Mouse (Mus musculus) left cerebral cortex, adult 2 months (tissue): ENCODE data around the gene Npnt. TPM values are rescaled to one million over a fixed set of nuclear protein-coding genes. Genes with fewer than 3 reads are reported as not detected.

Experiments used
- DNase-seq, 2 experiments: peaks; one replicate each; pipeline ENCODE4 v3.0.0; 2021 to 2022; ENCODE audit warnings: low spot score in 2 of 2, mixed read lengths in 1 of 2; ENCODE audit errors: extremely low spot score in 1 of 2
- H3K27ac ChIP-seq: fragments of 200-600 bp; 2 replicates; pipeline ENCODE4 v1.8.1; 2022
- H3K4me3 ChIP-seq: fragments of 200-600 bp; 2 replicates; pipeline ENCODE4 v1.8.1; 2022
- CTCF ChIP-seq: fragments of 200-600 bp; IDR thresholded peaks from 2 replicates; pipeline ENCODE4 v1.8.1; 2022; ENCODE audit warnings: antibody characterized with exemption, mild to moderate bottlenecking, moderate library complexity
- intact Hi-C: fragments of 180-260 bp; cut with DNase I; formaldehyde crosslinking; loops from one replicate; pipeline ENCODE4 v1.15.1; 2025
- total RNA-seq, 2 experiments: library from RNA; stranded (reverse); gene quantifications; 2 replicates each; pipeline ENCODE4 v1.2.3; 2021

The Npnt gene
- total RNA-seq, 2 experiments from 2014 or later = 14.5 to 18.4 TPM

- Histone ChIP-seq H3K4me3 (no peak overlapping the region), H3K27ac (peak overlapping the region; percentile 10; the same call in 1 of the 2 replicates)
- no peak for TF ChIP-seq CTCF
- intact Hi-C loops = loop anchor here (2.0 kb wide), 1 partner anchor 43 kb away; no protein-coding TSS in a partner anchor
- no peak for DNase-seq
These were observed 44.7 kb downstream of the Npnt start for GRCm38 (mm10) chr3:132905224-132905930.

- DNase-seq = no peak
- no peak overlapping the region for H3K27ac ChIP-seq
- TF ChIP-seq CTCF = no peak
- intact Hi-C loops = no loop called here
- no peak overlapping the region for H3K4me3 ChIP-seq
These were observed 46.7 kb downstream of the Npnt start for GRCm38 (mm10) chr3:132903386-132903785.

DNA sequence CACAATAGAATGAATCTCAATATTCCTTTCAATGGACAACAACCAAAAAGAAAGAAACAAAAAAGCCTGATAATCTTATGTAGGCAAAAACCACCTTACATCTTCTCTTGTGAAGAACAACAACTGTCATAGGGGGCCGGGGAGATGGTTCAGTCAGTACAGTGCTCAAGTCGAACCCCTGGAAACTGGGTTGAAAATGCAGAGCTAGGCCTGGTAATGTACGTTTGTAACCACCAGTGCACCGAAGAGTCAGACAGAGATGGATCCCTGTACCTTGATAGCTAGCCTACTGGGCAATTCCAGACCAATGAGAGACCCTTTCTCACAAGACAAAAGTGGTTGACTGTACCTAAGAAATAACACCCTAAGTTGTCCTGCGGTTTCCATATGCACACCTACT is 47.2 kb downstream of the Npnt start:
- TF ChIP-seq CTCF = no peak
- intact Hi-C loops = no loop called here
- Histone ChIP-seq H3K4me3 (no peak overlapping the region), H3K27ac (no peak overlapping the region)
- no peak for DNase-seq

DNA sequence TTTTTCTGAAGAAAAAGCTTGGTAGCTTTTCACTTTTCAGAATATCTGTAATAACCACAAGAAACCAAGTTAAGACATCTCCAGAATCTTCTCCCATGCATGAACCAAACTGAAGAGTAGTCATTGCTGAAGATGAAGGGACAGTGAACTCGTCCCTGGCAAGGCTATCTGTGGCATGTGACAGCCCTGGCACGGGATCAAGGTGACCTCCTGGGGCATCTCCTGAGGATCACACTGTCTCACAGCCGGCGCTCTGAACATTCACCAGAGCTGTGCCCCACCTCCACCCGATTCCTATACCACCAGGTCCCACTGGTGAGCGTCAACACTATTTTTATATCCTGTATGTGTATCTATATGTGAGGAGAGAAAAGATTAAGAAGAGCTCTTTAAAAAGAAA is 47.9 kb downstream of the Npnt start:
- DNase-seq = no peak
- Histone ChIP-seq H3K4me3 (no peak overlapping the region), H3K27ac (peak overlapping the region; percentile 1)
- intact Hi-C loops = no loop called here
- no peak for TF ChIP-seq CTCF

- no peak for DNase-seq
- Histone ChIP-seq H3K27ac (no peak overlapping the region), H3K4me3 (no peak overlapping the region)
- no peak for TF ChIP-seq CTCF
- intact Hi-C loops = no loop called here
These were observed 52.2 kb downstream of the Npnt start for GRCm38 (mm10) chr3:132897891-132898290.

- no peak overlapping the region for H3K4me3 ChIP-seq
- intact Hi-C loops = no loop called here
- no peak overlapping the region for H3K27ac ChIP-seq
- no peak for DNase-seq
- no peak for TF ChIP-seq CTCF
These were observed 52.7 kb downstream of the Npnt start for GRCm38 (mm10) chr3:132897390-132897789.

DNA sequence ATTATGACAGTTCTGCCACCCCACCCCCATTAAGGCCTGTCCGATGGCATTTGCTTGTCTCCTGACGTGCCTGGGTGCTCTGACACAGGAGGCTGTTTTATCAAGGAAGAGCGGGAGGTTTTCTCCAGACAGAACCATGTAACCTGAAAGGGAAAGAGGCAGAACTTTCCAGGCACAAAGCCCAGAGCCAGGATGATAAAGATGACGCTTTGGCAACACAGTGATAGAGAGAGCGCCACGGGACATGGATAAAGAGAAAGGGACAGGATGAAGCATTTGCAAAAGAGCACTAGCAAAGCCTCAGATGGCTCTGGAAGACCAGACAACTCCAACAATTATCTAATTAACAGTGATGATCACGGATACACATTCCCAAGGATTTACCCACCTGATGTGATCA is 56.0 kb downstream of the Npnt start:
- no peak overlapping the region for H3K4me3 ChIP-seq
- TF ChIP-seq CTCF = no peak
- H3K27ac ChIP-seq = no peak overlapping the region
- intact Hi-C loops = no loop called here
- no peak for DNase-seq

DNA sequence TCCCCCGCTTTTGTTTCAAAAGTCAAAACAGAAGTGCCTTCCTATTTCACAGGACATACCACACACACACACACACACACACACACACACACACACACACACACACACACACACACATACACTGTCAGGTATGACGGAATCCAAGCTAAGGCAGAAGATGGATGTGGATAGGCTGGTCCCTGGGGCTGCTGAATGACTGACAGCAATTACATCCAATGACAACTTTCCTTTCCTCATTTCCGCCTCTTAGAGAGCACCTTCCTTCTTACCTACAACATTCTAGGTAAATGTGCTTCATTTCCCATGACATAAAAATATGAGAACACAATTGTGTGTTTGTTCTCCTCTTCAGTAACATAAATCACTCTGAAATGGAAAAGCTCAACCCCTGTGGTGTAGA is 56.4 kb downstream of the Npnt start:
- no peak overlapping the region for H3K4me3 ChIP-seq
- intact Hi-C loops = no loop called here
- TF ChIP-seq CTCF = no peak
- H3K27ac ChIP-seq = no peak overlapping the region
- no peak for DNase-seq

DNA sequence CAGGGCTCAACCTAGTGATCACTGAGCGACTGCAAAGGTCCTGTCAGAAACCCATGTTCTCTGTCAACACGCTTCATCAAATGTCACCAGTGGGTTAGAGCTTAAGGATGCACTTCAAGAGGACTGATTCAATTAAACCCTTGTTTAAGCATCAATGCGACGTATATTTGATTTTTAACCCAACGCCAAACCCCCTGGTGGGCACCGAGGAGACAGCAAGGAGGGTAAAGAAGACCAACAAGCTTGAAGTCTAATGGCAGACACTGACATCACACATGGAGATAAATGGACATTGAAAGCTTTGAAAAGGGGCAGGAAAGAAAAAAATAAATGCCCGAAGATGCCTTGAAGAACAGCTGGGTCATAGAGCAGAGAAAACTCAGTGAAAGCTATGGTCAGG is 57.0 kb downstream of the Npnt start:
- DNase-seq = no peak
- Histone ChIP-seq H3K4me3 (no peak overlapping the region), H3K27ac (no peak overlapping the region)
- intact Hi-C loops = no loop called here
- no peak; the same call in 1 of the 2 replicates for TF ChIP-seq CTCF

- no peak for TF ChIP-seq CTCF
- Histone ChIP-seq H3K27ac (no peak overlapping the region), H3K4me3 (no peak overlapping the region)
- no peak for DNase-seq
- intact Hi-C loops = no loop called here
These were observed 57.6 kb downstream of the Npnt start for GRCm38 (mm10) chr3:132892481-132892880.

- Histone ChIP-seq H3K27ac (no peak overlapping the region), H3K4me3 (no peak overlapping the region)
- TF ChIP-seq CTCF = no peak
- intact Hi-C loops = no loop called here
- no peak for DNase-seq
These were observed 62.8 kb downstream of the Npnt start for GRCm38 (mm10) chr3:132887074-132887848.

- intact Hi-C loops = no loop called here
- TF ChIP-seq CTCF = no peak
These were observed 63.6 kb downstream of the Npnt start for GRCm38 (mm10) chr3:132886419-132887050.

More at GRCm38 (mm10) chr3:132886419-132887050, 63.6 kb downstream of the Npnt start:
- Histone ChIP-seq H3K4me3 (no peak overlapping the region), H3K27ac (no peak overlapping the region)
- DNase-seq = no peak
